Mouse (Mus musculus) frontal cortex, postnatal 14 days (tissue): Measurements from ENCODE around the gene Srms.

Experiments
- DNase-seq, 2 experiments: peaks; one replicate each; pipeline ENCODE4 v3.0.0; 2022; ENCODE audit warnings: low spot score in 2 of 2

Srms gene

GRCm38 (mm10) chr2:181160821-181161220 is 52.2 kb downstream of the Srms start:
- no peak for DNase-seq

GRCm38 (mm10) chr2:181159771-181160170 is 53.2 kb downstream of the Srms start:
- DNase-seq: peak; percentile 65 to 74

GRCm38 (mm10) chr2:181159091-181159514 is 53.9 kb downstream of the Srms start:
- peak; percentile 72 to 80 for DNase-seq

GRCm38 (mm10) chr2:181158471-181158870 is 54.5 kb downstream of the Srms start:
- DNase-seq: no peak

- DNase-seq: no peak
Observed at GRCm38 (mm10) chr2:181157716-181158302, 55.2 kb downstream of the Srms start.

- peak in 1 of 2 experiments; percentile 32 for DNase-seq
Observed at GRCm38 (mm10) chr2:181157180-181157579, 55.8 kb downstream of the Srms start.

- peak; percentile 76 to 79 for DNase-seq
Observed at GRCm38 (mm10) chr2:181156248-181157121, 56.5 kb downstream of the Srms start, which contains the start of gene Eef1a2. Gene Eef1a2 (minus strand): TSS chr2:181157014.

- DNase-seq: peak; percentile 11 to 25
Observed at GRCm38 (mm10) chr2:181155801-181156200, 57.2 kb downstream of the Srms start.
